Mouse (Mus musculus) cortical plate, adult 2 months (tissue): ENCODE data around the gene Arhgef25.
A peak's percentile ranks its signal among the peaks of the same experiment; 100 is the strongest.

Experiments
- CTCF ChIP-seq: fragments of 200-500 bp; IDR thresholded peaks from 2 replicates; pipeline ENCODE4 v1.5.1; 2011; ENCODE audit warnings: mild to moderate bottlenecking, control low read depth, low read length; ENCODE audit not compliant: insufficient read depth; ENCODE audit errors: extremely low read depth
- POLR2A ChIP-seq: fragments of 200-500 bp; IDR thresholded peaks from 2 replicates; pipeline ENCODE4 v1.6.1; 2011; ENCODE audit warnings: mild to moderate bottlenecking, low read length, control low read depth; ENCODE audit not compliant: insufficient read depth; ENCODE audit errors: extremely low read depth

GRCm38 (mm10) chr10:127194428-127195327 lies 4.8 kb upstream of the Arhgef25 start:
- TF ChIP-seq POLR2A (0 out of 2 replicates have a peak, but pooled peaks have one; percentile 23), CTCF (no peak)
